Mouse (Mus musculus) kidney, embryonic 16.5 days (tissue): ENCODE data around the gene Saa4. TPM values are rescaled to one million over a fixed set of nuclear protein-coding genes. Genes with fewer than 3 reads are reported as not detected.
"Not testable (repeated sequence)": the region's sequence is repeated elsewhere in the genome, so short reads cannot be mapped to it uniquely, and the experiment has no call there.

Source experiments
- ATAC-seq: fragments of 200-750 bp; cut with Nextera tagmentation; 2 replicates; pipeline ENCODE4 v1.8.0; 2017; ENCODE audit warnings: moderate TSS enrichment; ENCODE audit not compliant: low FRiP score, low TSS enrichment
- H3K27ac ChIP-seq: fragments of 300-500 bp; sonication (generic); 2 replicates; pipeline ENCODE4 v1.5.1; 2014; ENCODE audit warnings: low read length
- H3K27me3 ChIP-seq: fragments of 300-500 bp; sonication (generic); 2 replicates; pipeline ENCODE4 v1.6.1; 2014; ENCODE audit warnings: low read length, control low read depth, mixed read lengths; ENCODE audit not compliant: insufficient read depth
- H3K36me3 ChIP-seq: fragments of 300-500 bp; sonication (generic); 2 replicates; pipeline ENCODE4 v1.6.1; 2014; ENCODE audit warnings: low read length, control low read depth, mixed read lengths; ENCODE audit not compliant: insufficient read depth
- H3K4me1 ChIP-seq: fragments of 300-500 bp; sonication (generic); 2 replicates; pipeline ENCODE4 v1.6.1; 2014; ENCODE audit warnings: low read length, control low read depth, mixed read lengths; ENCODE audit not compliant: insufficient read depth
- H3K4me2 ChIP-seq: fragments of 300-500 bp; sonication (generic); replicated peaks from 2 replicates; pipeline ENCODE4 v1.6.1; 2014; ENCODE audit warnings: low read depth, low read length
- H3K4me3 ChIP-seq: fragments of 300-500 bp; sonication (generic); 2 replicates; pipeline ENCODE4 v1.5.1; 2014; ENCODE audit warnings: mild to moderate bottlenecking, low read length
- H3K9ac ChIP-seq: fragments of 300-500 bp; sonication (generic); replicated peaks from 2 replicates; pipeline ENCODE4 v1.6.1; 2014; ENCODE audit warnings: low read length
- H3K9me3 ChIP-seq: fragments of 300-500 bp; sonication (generic); 2 replicates; pipeline ENCODE4 v1.6.1; 2016; ENCODE audit warnings: low read length, control low read depth
- WGBS: fragments of 180-500 bp; shearing (Covaris S2); extraction: QIAGEN DNeasy Blood & Tissue Kit; methylation state at CpG from one replicate; pipeline ENCODE4 v1.1.7; 2014; 5-methylcytosine and 5-hydroxymethylcytosine counted together
- polyA plus RNA-seq: library from polyadenylated mRNA; unstranded; fragments of >200 nt; fragmentation: Nextera tagmentation; extraction: Ambion mirVana; gene quantifications from 2 replicates; pipeline ENCODE4 v1.2.1, GENCODE M21; 2015

Saa4 gene
- polyA plus RNA-seq, 1 experiment from 2014 or later, result not detected

- 83% methylated on average over 3 of the region's 3 CpGs for WGBS
- Histone ChIP-seq H3K27ac (no peak overlapping the region), H3K36me3 (no peaks in the 10 kb centered on the region), H3K27me3 (no peaks in the 10 kb centered on the region), H3K4me1 (no peaks in the 10 kb centered on the region), H3K4me3 (no peak overlapping the region), H3K9ac (no peak overlapping the region), H3K9me3 (no peaks in the 10 kb centered on the region), H3K4me2 (no peak overlapping the region)
- ATAC-seq, result no peak
Measured at GRCm38 (mm10) chr7:46745816-46746215, 13.4 kb upstream of the Saa4 start.

DNA sequence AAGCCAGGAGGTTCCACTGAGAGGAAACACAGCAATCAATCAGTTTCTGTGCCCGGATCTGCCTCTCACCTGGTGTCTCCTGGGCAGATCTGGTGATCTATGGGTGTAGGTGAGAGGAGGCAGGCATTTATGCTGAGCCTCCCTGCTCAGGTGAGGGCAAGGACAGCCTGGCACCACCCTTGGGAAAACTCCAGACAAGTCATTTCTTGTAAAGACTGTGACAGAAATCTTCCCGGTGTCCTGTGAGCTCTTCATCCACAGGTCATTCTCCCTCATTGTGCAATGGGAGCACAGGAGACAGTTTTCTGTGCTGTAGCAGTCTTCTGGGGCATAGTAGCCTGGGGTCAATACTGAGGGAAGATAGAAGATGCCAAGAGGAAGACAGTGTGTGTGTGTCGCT is 10.5 kb upstream of the Saa4 start, which contains the start of gene Saa1:
Gene Saa1, minus strand, starts transcription at position 101 of the 400 bp plus-strand sequence.
- not testable (repeated sequence) for H3K9me3 ChIP-seq, H3K27ac ChIP-seq, H3K4me3 ChIP-seq, H3K36me3 ChIP-seq, H3K27me3 ChIP-seq, ATAC-seq, H3K4me2 ChIP-seq, H3K4me1 ChIP-seq, H3K9ac ChIP-seq
- 76% methylated on average over 3 of the region's 3 CpGs for WGBS

DNA sequence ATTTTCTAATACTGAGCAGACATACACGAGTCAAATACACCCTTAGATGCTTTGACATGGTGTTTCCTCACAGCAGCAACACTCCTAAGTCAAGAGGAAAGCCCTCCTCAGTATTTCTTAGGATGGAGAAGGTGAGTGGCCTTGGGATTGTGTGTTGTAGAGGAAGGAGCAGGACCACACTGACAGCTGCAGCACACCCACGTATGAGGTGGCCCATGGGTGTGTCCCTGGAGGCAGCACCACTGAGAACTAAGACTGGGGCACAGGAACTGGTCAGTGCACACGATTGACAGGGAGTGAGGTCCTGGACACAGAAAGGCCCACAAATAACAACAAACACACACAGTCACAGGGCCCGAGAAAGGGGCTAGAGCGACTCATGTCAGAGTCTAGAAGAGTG is 7.6 kb upstream of the Saa4 start:
- H3K27me3 ChIP-seq, H3K27ac ChIP-seq, H3K9ac ChIP-seq, H3K36me3 ChIP-seq, H3K4me2 ChIP-seq, ATAC-seq, H3K4me1 ChIP-seq, H3K4me3 ChIP-seq, H3K9me3 ChIP-seq: not testable (repeated sequence)
- WGBS, result 83% methylated on average over 5 of the region's 5 CpGs

DNA sequence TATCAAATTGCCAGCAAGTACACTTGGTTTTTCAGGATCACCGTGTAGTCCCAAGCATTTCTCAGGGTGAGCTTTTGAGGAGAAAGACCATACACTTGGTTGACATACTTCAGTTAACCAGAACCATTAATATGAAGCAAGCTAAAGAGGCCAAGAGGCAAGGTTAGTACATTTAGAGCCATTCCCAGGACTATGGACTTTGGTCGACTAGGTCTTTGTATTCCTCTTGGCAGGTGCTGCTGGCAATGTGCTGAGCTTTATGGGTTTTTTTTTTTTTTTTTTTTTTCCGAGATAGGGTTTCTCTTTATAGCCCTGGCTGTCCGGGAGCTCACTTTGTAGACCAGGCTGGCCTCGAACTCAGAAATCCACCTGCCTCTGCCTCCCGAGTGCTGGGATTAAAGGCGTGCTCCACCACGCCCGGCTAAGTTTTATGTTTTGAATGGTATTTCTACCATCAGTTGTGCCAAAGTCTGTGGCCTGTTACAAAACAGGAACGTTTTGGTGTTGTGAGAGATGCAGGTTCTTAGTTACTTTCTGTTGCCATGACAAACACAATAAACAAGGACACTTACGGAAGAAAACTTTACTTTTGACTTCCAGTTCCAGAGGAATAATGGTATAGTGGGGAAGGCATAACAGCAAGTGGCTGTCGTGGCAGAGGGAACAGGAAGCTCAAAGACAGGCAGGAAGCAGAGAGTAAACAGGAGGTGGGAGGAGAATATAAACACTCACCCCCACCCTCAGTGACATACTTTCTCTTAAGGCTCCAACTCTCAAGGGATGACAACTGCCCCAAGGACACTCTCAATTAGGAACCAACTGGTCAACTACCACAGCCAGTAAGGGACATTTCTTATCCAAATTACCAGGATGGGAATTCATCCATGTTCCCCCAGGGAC is 6.4 kb upstream of the Saa4 start:
- Histone ChIP-seq H3K27me3 (no peaks in the 10 kb centered on the region), H3K36me3 (no peaks in the 10 kb centered on the region), H3K9ac (no peak overlapping the region), H3K27ac (no peak overlapping the region), H3K4me2 (no peak overlapping the region), H3K9me3 (no peaks in the 10 kb centered on the region), H3K4me1 (no peaks in the 10 kb centered on the region), H3K4me3 (no peak overlapping the region)
- ATAC-seq, result no peak
- 76% methylated on average over 12 of the region's 12 CpGs for WGBS

DNA sequence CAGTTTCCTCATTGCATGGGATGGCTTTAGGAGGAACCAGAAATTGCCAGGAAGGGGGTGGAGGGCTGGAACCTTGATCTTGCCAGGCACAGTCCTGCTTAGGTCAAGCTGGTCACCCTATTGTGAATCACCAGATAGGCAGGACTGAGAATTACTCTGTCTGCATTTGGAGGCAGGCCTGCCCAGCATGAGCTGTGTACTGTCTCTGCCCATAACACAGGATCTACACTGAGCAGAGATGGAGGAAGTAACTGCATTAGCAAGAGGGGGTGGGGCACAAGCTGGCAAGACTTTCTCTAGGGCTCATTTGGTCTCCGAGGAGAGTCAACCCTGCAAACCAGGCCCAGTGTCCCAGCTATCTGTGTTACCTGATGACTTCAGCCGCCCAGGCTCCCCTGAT is 2.6 kb upstream of the Saa4 start:
- WGBS, result 80% methylated on average over 2 of the region's 2 CpGs
- Histone ChIP-seq H3K4me2 (no peak overlapping the region), H3K27me3 (no peaks in the 10 kb centered on the region), H3K27ac (no peak overlapping the region), H3K4me1 (no peaks in the 10 kb centered on the region), H3K4me3 (no peak overlapping the region), H3K9ac (no peak overlapping the region), H3K9me3 (no peaks in the 10 kb centered on the region), H3K36me3 (no peaks in the 10 kb centered on the region)
- ATAC-seq, result no peak

DNA sequence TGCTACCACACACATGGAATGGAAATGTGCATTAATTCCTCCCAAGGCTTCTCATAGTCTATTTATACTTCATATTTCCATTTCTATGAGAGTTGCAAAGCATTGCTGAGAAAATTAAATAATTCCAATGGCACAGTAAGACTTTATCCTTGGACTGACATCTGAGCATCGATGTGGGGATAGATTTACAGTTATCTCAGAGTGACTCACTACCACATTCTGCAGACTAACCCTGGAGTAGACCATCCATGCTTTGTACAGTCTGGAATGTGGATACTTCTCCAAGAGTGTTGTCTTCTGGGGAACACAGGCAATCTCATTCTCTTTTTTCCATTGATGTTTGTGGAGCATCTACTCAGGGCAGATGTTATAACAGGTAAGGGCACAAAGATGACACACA is 4.8 kb downstream of the Saa4 start:
- H3K9ac ChIP-seq, result no peak overlapping the region
- WGBS, result 74% methylated on average over 1 of the region's 1 CpGs

DNA sequence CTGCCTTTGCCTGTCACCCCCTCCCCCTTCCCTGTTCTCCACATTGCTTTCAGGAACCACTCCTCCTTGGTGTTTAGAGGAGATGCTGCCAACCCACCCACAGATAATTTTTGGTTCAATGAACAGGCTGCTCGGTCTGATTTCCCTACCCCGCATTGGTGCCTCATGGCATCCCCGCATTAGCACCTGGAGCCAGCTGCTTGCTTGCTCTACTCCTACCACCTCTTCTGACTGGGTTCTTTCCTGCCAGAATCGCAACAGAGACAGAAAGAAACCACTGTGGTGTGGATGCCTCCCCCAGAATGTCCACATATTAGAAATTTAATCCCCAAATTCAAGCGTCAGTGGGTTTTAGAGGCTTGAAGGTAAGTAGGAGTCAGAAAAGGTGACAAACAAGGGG is 8.0 kb downstream of the Saa4 start:
- Histone ChIP-seq H3K9me3 (no peaks in the 10 kb centered on the region), H3K36me3 (no peaks in the 10 kb centered on the region), H3K4me2 (no peak overlapping the region), H3K4me1 (no peaks in the 10 kb centered on the region), H3K27me3 (no peaks in the 10 kb centered on the region), H3K9ac (no peak overlapping the region), H3K27ac (peak overlapping the region; percentile 47; the same call in 1 of the 2 replicates), H3K4me3 (no peak overlapping the region)
- 39% methylated on average over 5 of the region's 5 CpGs for WGBS
- peak; percentile 71; the same call in 1 of the 2 replicates for ATAC-seq

More for the DNA sequence above, 4.8 kb downstream of the Saa4 start:
- Histone ChIP-seq H3K36me3 (no peaks in the 10 kb centered on the region), H3K27ac (no peak overlapping the region), H3K27me3 (no peaks in the 10 kb centered on the region), H3K4me3 (no peak overlapping the region), H3K4me2 (no peak overlapping the region), H3K9me3 (no peaks in the 10 kb centered on the region), H3K4me1 (no peaks in the 10 kb centered on the region)
- ATAC-seq, result no peak

DNA sequence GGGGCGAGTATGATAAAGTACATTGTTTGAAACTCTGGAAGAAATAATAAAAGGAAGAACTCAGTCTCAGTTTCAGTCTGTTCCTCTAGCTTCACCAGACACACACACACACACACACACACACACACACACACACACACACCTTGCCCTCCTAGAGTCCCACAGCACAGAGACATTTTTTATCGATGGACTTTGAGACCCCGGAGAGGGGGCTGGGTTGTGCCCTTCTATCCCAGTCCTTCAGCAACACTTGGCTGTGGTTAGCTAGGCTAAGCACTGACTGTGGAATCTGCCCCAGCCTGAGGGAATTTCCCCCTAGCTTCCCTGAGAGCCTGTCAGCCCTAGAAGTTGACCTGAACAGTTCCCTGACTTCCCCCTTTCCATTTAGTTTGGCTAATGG is 8.6 kb downstream of the Saa4 start:
- Histone ChIP-seq H3K9ac (no peak overlapping the region), H3K36me3 (no peaks in the 10 kb centered on the region), H3K27ac (peak overlapping the region; percentile 47), H3K27me3 (no peaks in the 10 kb centered on the region), H3K4me2 (no peak overlapping the region), H3K4me3 (no peak overlapping the region), H3K4me1 (no peaks in the 10 kb centered on the region), H3K9me3 (no peaks in the 10 kb centered on the region)
- WGBS, result 79% methylated on average over 3 of the region's 3 CpGs
- peak; percentile 80 for ATAC-seq

DNA sequence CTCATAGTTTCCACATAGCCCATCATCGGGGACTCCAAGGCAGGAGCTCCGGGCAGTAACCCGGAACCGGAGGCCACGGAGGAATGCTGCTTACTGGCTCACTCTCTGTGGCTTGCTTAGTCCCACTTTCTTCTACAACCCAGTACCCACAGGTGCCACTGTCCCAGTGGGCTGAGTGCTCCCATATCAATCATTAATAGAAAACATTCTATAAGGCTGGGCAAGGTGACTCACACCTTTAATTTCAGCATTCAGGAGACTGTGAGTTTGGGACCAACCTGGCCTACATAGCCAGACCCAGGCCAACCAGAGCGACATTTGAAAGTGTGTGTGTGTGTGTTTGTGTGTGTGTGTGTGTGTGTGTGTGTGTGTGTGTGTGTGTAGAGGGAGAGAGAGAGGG is 9.0 kb downstream of the Saa4 start:
- Histone ChIP-seq H3K4me2 (no peak overlapping the region), H3K9me3 (no peaks in the 10 kb centered on the region), H3K4me3 (no peak overlapping the region), H3K36me3 (no peaks in the 10 kb centered on the region), H3K27me3 (no peaks in the 10 kb centered on the region), H3K27ac (no peak overlapping the region), H3K4me1 (no peaks in the 10 kb centered on the region), H3K9ac (no peak overlapping the region)
- WGBS, result 85% methylated on average over 6 of the region's 6 CpGs
- ATAC-seq, result 0 out of 2 replicates have a peak, but pooled peaks have one; percentile 20

- no peak overlapping the region for H3K27ac ChIP-seq
- no peaks in the 10 kb centered on the region for H3K4me1 ChIP-seq
- ATAC-seq, result no peak
- no peaks in the 10 kb centered on the region for H3K36me3 ChIP-seq
- H3K4me2 ChIP-seq, result no peak overlapping the region
- no peak overlapping the region for H3K9ac ChIP-seq
- WGBS, result 80% methylated on average over 9 of the region's 9 CpGs
- H3K27me3 ChIP-seq, result no peaks in the 10 kb centered on the region
- no peak overlapping the region for H3K4me3 ChIP-seq
- H3K9me3 ChIP-seq, result no peaks in the 10 kb centered on the region
Measured at GRCm38 (mm10) chr7:46720460-46720859, 11.9 kb downstream of the Saa4 start.
